Mouse (Mus musculus) myocyte (in vitro differentiated cells): ENCODE results near the gene Pon2. TPM values are rescaled to one million over a fixed set of nuclear protein-coding genes. Genes with fewer than 3 reads are reported as not detected.
"Not testable (repeated sequence)": the region's sequence is repeated elsewhere in the genome, so short reads cannot be mapped to it uniquely, and the experiment has no call there.

ENCODE experiments used
- H3K27me3 ChIP-seq: one replicate; pipeline ENCODE4 v1.6.1; 2011; ENCODE audit not compliant: control insufficient read depth, insufficient read depth, insufficient read length
- H3K36me3 ChIP-seq: one replicate; pipeline ENCODE4 v1.6.1; 2011; ENCODE audit not compliant: control insufficient read depth, insufficient read depth
- H3K4me2 ChIP-seq: one replicate; pipeline ENCODE4 v1.6.1; 2011; ENCODE audit warnings: low read depth, control low read depth
- H3K4me3 ChIP-seq: one replicate; pipeline ENCODE4 v1.5.1; 2011; ENCODE audit warnings: mild to moderate bottlenecking, control low read depth, moderate library complexity
- H3K79me2 ChIP-seq: one replicate; pipeline ENCODE4 v1.6.1; 2011; ENCODE audit not compliant: control insufficient read depth, insufficient read depth
- H3ac ChIP-seq: one replicate; pipeline ENCODE4 v1.6.1; 2011; ENCODE audit not compliant: control insufficient read depth, insufficient read length
- CEBPB ChIP-seq: IDR thresholded peaks from 2 replicates; pipeline ENCODE4 v1.6.1; 2011; ENCODE audit warnings: mild to moderate bottlenecking, moderate library complexity; ENCODE audit not compliant: poor library complexity, insufficient read depth, severe bottlenecking
- E2F4 ChIP-seq: IDR thresholded peaks from one replicate; pipeline ENCODE4 v1.6.1; 2011; ENCODE audit warnings: mild to moderate bottlenecking, control low read depth, moderate library complexity; ENCODE audit not compliant: insufficient read depth
- MAX ChIP-seq: IDR thresholded peaks from one replicate; pipeline ENCODE4 v1.6.1; 2011; ENCODE audit warnings: low read depth, mild to moderate bottlenecking, control low read depth
- MYOD1 ChIP-seq, 3 experiments: IDR thresholded peaks; one replicate each; pipeline ENCODE4 v1.6.1; 2011; ENCODE audit warnings: control low read depth in 2 of 3, low read depth in 2 of 3, mild to moderate bottlenecking in 2 of 3, moderate library complexity in 1 of 3; ENCODE audit not compliant: insufficient read length in 2 of 3, control insufficient read depth in 1 of 3
- MYOG ChIP-seq, 3 experiments: IDR thresholded peaks; one replicate each; pipeline ENCODE4 v1.6.1; 2011; ENCODE audit warnings: control low read depth in 2 of 3, low read depth in 2 of 3, mild to moderate bottlenecking in 2 of 3; ENCODE audit not compliant: insufficient read length in 2 of 3, control insufficient read depth in 1 of 3, insufficient read depth in 1 of 3
- POLR2A ChIP-seq: IDR thresholded peaks from one replicate; pipeline ENCODE4 v1.6.1; 2011; ENCODE audit warnings: low read depth, mild to moderate bottlenecking, control low read depth, moderate library complexity; ENCODE audit not compliant: insufficient read length
- POLR2AphosphoS2 ChIP-seq: IDR thresholded peaks from one replicate; pipeline ENCODE4 v1.6.1; 2011; ENCODE audit warnings: low read depth, control low read depth; ENCODE audit not compliant: insufficient read length
- REST ChIP-seq: IDR thresholded peaks from one replicate; pipeline ENCODE4 v1.6.1; 2011; ENCODE audit warnings: mild to moderate bottlenecking, control low read depth, moderate library complexity; ENCODE audit not compliant: insufficient read depth, insufficient read length
- SRF ChIP-seq: IDR thresholded peaks from one replicate; pipeline ENCODE4 v1.6.1; 2011; ENCODE audit warnings: low read depth; ENCODE audit not compliant: control insufficient read depth, insufficient read length
- TCF12 ChIP-seq: IDR thresholded peaks from one replicate; pipeline ENCODE4 v1.6.1; 2011; ENCODE audit warnings: mild to moderate bottlenecking, control low read depth; ENCODE audit not compliant: poor library complexity, insufficient read depth, severe bottlenecking
- TCF3 ChIP-seq: IDR thresholded peaks from one replicate; pipeline ENCODE4 v1.6.1; 2011; ENCODE audit warnings: low read depth, control low read depth; ENCODE audit not compliant: insufficient read length
- USF1 ChIP-seq: IDR thresholded peaks from one replicate; pipeline ENCODE4 v1.6.1; 2011; ENCODE audit warnings: low read depth, mild to moderate bottlenecking, control low read depth, moderate library complexity
- polyA plus RNA-seq: library from polyadenylated mRNA; unstranded; fragments of >200 nt; fragmentation: generic; extraction: Trizol; gene quantifications from one replicate; pipeline ENCODE4 v1.2.1, GENCODE M21; 2012; ENCODE audit warnings: missing spikeins

Gene Pon2
- polyA plus RNA-seq, 1 experiment, result 14.2 TPM

DNA sequence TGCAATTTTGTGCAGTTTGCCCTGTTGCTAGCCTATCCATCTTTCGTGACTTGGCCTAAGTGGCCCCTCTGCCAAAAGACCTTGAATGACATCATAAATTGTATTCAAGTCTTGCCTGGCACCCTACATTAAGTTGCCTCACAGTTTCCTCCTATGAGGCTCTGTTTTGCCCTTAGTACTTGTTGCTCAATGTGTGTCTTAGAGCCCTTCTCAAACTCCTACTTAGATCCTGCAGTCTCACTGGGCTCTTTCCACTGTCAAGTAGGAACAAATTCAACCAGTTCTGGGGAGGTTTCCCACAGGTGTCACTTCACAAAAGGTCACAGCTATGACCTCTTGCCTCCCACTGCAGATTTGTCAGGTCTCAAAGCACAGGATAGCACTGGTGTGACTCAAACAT is 64.4 kb downstream of the Pon2 start:
- no peaks in the 10 kb centered on the region for H3K36me3 ChIP-seq
- no peak for TF ChIP-seq USF1
- TF ChIP-seq TCF3, result no peak
- no peak for TF ChIP-seq E2F4
- no peak for TF ChIP-seq CEBPB
- TF ChIP-seq MYOD1 (IDR thresholded peaks at IDR 0.05; ENCODE audit: control insufficient read depth in 1 of 3, insufficient read length in 2 of 3, low read depth in 2 of 3), result no peak
- TF ChIP-seq SRF, result no peak
- no peak for TF ChIP-seq MYOG (IDR thresholded peaks at IDR 0.05; ENCODE audit: control insufficient read depth in 1 of 3, insufficient read depth in 1 of 3, insufficient read length in 2 of 3, low read depth in 2 of 3)
- TF ChIP-seq TCF12, result no peak
- H3K4me3 ChIP-seq, result no peak overlapping the region
- H3K27me3 ChIP-seq, result no peaks in the 10 kb centered on the region
- no peak overlapping the region for H3K4me2 ChIP-seq
- H3K79me2 ChIP-seq, result no peaks in the 10 kb centered on the region
- H3ac ChIP-seq, result no peak overlapping the region

DNA sequence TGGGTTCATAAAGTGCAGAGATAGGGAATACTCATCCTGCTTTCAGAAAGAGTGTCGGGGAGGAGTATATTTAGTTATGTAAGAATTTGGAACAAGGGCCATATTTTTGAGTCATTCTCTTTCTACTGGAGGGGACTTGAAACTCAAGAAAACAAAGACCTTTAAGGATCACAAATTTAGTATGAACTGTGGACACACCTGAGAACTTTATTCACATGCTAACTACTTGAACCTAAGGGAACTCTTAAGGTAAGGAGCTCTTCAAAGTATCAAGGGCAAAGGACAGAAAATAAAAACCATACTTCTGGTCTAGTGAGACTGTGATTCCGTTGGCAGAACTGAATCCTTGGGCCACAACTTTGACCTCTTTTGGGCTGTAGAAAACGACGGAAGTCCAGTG is 66.2 kb downstream of the Pon2 start:
- Histone ChIP-seq H3K4me3 (no peak overlapping the region), H3K27me3 (no peaks in the 10 kb centered on the region), H3ac (no peak overlapping the region), H3K36me3 (no peaks in the 10 kb centered on the region), H3K79me2 (no peaks in the 10 kb centered on the region), H3K4me2 (no peak overlapping the region)
- TF ChIP-seq TCF3, result no peak
- no peak for TF ChIP-seq TCF12
- no peak for TF ChIP-seq POLR2AphosphoS2
- no peak for TF ChIP-seq MAX
- no peak for TF ChIP-seq MYOD1 (IDR thresholded peaks at IDR 0.05; ENCODE audit: control insufficient read depth in 1 of 3, insufficient read length in 2 of 3, low read depth in 2 of 3)
- no peak for TF ChIP-seq E2F4
- TF ChIP-seq USF1, result no peak
- TF ChIP-seq CEBPB, result no peak
- no peak for TF ChIP-seq SRF
- no peak for TF ChIP-seq POLR2A
- TF ChIP-seq REST, result no peak

DNA sequence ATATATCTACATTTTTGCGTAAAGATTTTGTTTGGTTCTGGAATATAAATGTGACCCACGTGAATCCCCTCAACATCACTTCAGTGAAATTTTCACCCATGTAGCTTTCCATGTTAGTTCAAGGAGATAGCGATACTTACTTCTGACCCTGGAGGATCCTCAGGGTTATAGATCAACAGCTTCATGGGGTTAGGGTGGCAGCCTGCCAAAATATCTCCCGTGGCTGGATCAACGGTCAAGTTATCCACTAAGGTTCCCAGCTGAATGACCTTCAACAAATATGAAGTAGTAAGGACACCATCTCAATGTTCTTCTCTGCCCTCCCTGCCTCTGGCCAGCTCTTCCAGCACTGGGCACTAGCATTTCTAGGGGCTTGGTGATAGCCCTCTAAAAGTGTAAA is 68.0 kb downstream of the Pon2 start:
- no peaks in the 10 kb centered on the region for H3K27me3 ChIP-seq
- no peak overlapping the region for H3ac ChIP-seq
- no peaks in the 10 kb centered on the region for H3K36me3 ChIP-seq
- H3K4me3 ChIP-seq, result no peak overlapping the region
- TF ChIP-seq USF1 (no peak), TCF3 (no peak), CEBPB (no peak), POLR2A (no peak), POLR2AphosphoS2 (no peak), SRF (no peak)
- no peaks in the 10 kb centered on the region for H3K79me2 ChIP-seq
- no peak overlapping the region for H3K4me2 ChIP-seq

DNA sequence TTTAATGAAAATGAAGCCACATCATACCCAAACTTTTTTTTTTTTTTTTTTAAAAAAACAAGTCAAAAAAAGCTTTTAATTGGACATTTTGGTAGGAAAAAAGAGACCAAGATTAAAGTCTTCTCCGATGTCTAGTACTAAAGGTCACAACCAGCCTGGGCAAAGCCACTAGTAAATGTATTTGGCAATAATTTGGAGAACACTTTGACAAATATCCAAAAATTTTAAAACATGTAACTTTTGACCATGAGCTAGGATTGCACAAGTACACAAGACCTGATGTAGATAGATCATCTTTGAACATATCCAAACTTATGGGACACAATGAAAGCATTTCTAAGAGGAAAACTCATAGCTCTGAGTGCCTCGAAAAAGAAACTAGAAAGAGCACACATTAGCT is 74.7 kb downstream of the Pon2 start:
- not testable (repeated sequence) for H3K4me2 ChIP-seq, H3K79me2 ChIP-seq, H3K27me3 ChIP-seq, H3K4me3 ChIP-seq, H3K36me3 ChIP-seq, H3ac ChIP-seq

DNA sequence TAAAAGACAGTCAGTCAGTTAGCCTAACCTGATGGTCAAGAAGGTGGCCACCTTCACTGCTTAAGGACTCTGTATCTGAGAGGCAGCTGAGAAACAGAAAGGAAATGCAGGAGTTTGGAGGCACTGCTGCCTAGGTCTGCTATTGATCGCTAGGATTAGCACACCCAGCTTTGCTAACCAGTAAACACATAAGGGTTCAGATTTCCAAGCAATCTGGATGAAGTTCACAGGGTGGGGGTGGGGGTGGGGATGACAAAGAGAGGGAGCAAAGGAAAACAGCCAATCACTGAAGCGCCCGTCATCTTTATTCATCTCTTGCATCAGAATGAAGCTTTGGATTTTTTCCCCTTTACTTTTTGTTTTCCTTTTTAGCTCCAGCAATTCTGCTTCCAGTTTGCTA is 76.2 kb downstream of the Pon2 start:
- no peaks in the 10 kb centered on the region for H3K27me3 ChIP-seq
- H3K4me3 ChIP-seq, result no peak overlapping the region

DNA sequence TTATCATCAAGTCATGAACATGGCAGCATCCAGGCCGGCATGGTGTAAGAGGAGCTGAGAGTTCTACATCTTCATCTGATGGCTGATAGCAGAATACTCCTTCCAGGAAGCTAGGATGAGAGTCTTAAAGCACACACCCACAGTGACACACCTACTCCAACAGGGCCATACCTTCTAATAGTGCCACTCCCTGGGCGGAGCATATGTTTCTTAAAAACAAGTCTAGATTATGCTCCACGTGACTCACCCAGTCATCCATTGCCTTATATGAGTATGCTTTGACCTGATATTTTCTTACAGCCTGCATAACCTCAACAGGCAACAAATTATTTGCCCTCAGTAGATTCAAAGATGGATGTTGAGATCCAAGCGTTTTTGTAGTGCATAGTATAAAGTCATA is 80.1 kb downstream of the Pon2 start:
- H3ac ChIP-seq, result no peak overlapping the region
- H3K27me3 ChIP-seq, result no peaks in the 10 kb centered on the region
- no peaks in the 10 kb centered on the region for H3K79me2 ChIP-seq
- no peak overlapping the region for H3K4me2 ChIP-seq
- H3K36me3 ChIP-seq, result no peaks in the 10 kb centered on the region
- no peak for TF ChIP-seq POLR2AphosphoS2
- no peak for TF ChIP-seq POLR2A
- TF ChIP-seq REST, result no peak
- TF ChIP-seq MYOG (IDR thresholded peaks at IDR 0.05; ENCODE audit: control insufficient read depth in 1 of 3, insufficient read depth in 1 of 3, insufficient read length in 2 of 3, low read depth in 2 of 3), result no peak
- H3K4me3 ChIP-seq, result no peak overlapping the region

More for the DNA sequence above, 76.2 kb downstream of the Pon2 start:
- TF ChIP-seq TCF3 (no peak), MYOD1 (IDR thresholded peaks at IDR 0.05; ENCODE audit: control insufficient read depth in 1 of 3, insufficient read length in 2 of 3, low read depth in 2 of 3) (no peak), MYOG (IDR thresholded peaks at IDR 0.05; ENCODE audit: control insufficient read depth in 1 of 3, insufficient read depth in 1 of 3, insufficient read length in 2 of 3, low read depth in 2 of 3) (no peak)
- no peaks in the 10 kb centered on the region for H3K36me3 ChIP-seq
- no peaks in the 10 kb centered on the region for H3K79me2 ChIP-seq
- H3ac ChIP-seq, result no peak overlapping the region
- no peak overlapping the region for H3K4me2 ChIP-seq

Other genes with a start within 250 kb of the Pon2 start
- gene Pon1, start 104.5 kb downstream of the Pon2 start, polyA plus RNA-seq, result not detected
- gene Pon3, start 42.2 kb downstream of the Pon2 start, polyA plus RNA-seq, result 1.8 TPM
- gene Asb4, start 84.9 kb upstream of the Pon2 start, polyA plus RNA-seq, result 0.01 TPM
- gene Pdk4, start 197.9 kb upstream of the Pon2 start, polyA plus RNA-seq, result 5.3 TPM